Mouse (Mus musculus): ENCODE results near the gene Lrrc74a.

GRCm38 (mm10) chr12:86771823-86772427 is 37.8 kb downstream of the Lrrc74a start:
- TF ChIP-seq POLR2A (IDR thresholded peaks at IDR 0.05; ENCODE audit: extremely low read depth, insufficient read depth, low read length) (no peak), CTCF (IDR thresholded peaks at IDR 0.05; ENCODE audit: low read depth, low read length) (peak; percentile 92)
